Mouse (Mus musculus): ENCODE results near the gene Scube3.

Scube3 gene

GRCm38 (mm10) chr17:28141771-28142699 is at the start of gene Scube3:
Gene Scube3, plus strand, starts transcription at chr17:28142141.
- DNase-seq, result no peak

- no peak for DNase-seq
These were observed 49.6 kb upstream of the Scube3 start for GRCm38 (mm10) chr17:28092297-28092696.

DNA sequence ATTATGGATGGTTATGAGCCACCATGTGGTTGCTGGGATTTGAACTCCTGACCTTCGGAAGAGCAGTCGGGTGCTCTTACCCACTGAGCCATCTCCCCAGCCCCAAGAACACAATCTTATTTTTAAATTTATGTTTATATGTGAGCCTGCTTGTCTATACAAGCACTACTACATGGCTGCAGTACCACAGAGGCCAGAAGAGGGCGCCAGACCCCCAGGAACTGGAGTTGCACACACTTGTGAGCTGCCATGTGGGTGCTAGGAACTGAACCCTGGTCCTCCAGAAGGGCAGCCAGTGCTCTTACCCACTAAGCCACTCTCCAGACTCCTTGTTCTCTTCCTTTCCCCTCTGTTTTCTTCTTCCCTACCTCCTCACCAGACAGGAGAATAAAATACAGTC is 48.1 kb upstream of the Scube3 start:
- no peak for DNase-seq

GRCm38 (mm10) chr17:28096418-28096817 is 45.5 kb upstream of the Scube3 start:
- DNase-seq, result no peak

GRCm38 (mm10) chr17:28097308-28097707 is 44.6 kb upstream of the Scube3 start:
- DNase-seq, result no peak

GRCm38 (mm10) chr17:28099086-28099485 is 42.9 kb upstream of the Scube3 start:
- no peak for DNase-seq

GRCm38 (mm10) chr17:28100669-28101068 is 41.3 kb upstream of the Scube3 start:
- no peak for DNase-seq

DNA sequence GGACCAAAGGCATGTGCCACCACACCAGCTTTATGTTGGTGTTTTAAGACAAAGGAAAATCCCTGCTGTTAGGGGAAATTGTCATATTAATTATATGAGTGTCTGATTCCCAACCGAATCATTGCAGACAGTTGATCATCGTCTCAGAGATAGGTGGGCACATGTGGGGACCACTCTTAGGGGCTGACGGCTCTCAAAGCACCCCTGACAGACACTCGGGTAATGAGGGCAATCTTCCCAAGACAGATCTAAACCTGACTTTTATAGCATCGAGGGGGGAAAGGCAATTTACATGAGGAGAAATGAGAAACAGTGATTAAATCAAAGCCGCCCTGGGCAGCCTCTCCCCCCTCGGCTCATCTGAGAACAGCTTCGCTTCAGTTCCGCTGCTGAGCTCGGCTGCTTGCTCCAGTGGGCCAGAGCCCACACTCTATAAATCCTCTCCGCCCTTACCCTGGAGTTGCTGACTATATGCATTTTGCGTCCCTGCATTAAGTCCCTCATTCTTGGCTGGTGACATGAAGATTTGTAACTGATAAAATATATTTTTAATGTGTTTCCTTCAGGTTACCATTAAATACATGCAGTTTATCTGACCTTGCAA is 40.6 kb upstream of the Scube3 start:
- no peak for DNase-seq

DNA sequence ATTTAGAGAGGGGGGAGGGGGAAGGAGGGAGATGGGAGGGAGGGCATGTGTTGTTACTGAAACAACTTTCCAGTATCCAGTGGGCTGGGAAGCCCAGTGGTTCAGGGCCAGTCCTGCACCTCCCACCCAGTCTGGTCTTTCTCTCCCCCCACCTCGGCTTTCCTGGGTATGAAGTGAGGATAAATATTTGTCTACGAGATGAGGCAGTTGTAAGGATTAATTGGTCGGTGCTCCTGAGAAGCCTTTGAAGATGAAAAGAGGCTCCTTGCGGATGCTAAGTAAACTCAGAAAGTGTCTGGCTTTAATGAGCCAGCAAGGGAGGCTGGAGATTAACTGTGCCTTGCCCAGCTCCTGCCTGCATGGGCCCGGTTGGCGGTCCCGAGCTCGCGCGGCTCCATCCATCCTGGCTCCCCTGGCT is 40.0 kb upstream of the Scube3 start:
- DNase-seq, result no peak

GRCm38 (mm10) chr17:28104416-28104815 is 37.5 kb upstream of the Scube3 start:
- no peak for DNase-seq

DNA sequence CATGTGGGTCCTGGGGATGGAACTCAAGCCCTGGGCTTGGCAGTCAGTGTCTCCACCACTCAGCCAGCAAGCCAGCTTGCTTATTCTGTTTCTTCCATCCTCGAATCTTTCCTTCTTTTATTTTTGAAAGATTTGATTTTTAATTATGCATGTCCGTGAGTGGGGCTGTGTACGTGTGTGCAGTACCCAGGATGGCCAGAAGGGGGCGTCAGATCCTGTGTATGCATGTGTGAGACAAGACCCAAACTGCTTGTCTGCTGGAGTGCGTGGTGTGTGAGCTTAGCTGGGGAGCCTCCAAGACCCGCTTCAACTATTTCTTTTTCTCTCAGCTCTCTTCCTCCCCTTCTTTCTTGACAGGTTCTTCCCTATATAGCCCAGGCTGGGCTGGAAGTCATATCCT is 35.6 kb upstream of the Scube3 start:
- no peak for DNase-seq

DNA sequence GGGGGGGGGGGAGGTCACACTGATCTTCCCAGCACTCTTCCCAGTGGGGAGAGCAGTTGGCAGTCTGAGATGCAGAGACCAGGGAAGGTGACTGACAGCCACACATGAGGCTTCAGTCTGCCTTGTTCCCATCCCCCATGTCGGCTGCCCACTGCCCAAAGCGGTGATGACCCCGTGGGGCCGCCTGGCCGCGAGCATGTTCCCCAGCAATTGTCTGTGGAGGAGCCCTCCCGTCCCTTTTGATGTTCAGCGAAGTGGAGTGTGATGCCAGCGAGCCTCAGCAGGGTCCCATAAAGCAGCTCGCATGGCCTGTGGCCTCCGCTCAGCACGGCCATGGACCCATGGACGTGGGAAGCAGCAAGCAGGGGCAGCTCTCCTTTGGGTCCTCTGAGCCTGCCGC is 34.7 kb upstream of the Scube3 start:
- DNase-seq, result no peak

DNA sequence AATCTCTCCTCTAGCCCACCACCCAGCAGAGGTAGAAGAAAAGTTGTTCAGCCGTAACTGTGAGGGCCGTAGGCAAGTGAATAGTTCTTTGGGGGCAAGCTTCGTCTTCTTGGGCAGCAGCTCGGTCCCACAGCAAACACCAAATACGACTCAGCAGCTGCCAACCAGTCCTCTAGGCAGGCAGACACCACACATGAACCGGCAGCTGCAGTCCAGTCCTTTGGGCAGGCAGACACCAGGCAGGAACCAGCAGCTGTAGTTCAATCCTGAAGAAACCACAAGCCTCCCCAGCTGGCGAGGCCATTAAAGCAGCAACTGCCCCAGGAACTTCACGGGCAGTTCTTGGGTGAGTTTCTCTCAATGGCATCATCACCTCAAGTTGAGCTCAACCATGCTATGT is 29.7 kb upstream of the Scube3 start:
- no peak for DNase-seq

GRCm38 (mm10) chr17:28116335-28116734 is 25.6 kb upstream of the Scube3 start:
- DNase-seq, result no peak

DNA sequence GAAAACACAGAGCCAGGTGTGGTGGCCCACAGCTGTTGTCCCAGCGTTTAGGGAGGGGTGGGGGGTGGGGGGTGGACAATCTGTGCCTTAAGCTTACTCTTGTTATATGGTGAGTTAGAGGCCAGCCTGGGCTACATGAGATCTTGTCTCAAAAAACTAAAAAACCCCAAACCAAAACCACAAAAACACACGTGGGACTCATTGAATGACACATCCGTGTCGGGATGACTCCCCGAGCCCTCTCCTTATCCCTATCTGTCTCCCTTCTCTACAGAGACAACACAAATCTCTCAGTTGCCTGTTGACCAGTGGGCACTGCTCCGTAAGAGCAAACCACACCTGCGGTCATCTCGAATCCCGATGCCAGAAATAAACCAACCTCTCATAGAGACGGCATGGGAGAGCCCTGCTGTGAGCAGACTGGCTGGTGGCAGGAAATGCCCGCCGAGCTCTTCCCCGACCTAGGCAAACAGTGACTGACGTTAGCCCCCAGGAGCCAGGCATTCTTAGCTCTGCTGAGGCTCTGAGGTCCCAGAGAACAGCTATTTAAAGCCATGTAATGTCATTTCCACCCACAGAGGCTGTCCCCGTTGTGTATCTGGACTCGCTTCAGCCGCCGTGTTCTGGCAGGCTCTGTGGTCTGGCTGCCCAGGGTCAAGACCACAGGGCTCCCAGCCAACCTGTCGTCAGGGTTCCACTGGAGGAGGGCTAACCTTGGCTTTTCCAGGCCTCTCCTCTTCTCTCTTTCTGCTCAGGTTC is 24.3 kb upstream of the Scube3 start:
- no peak for DNase-seq

- no peak for DNase-seq
These were observed 21.5 kb upstream of the Scube3 start for GRCm38 (mm10) chr17:28120460-28120859.

- DNase-seq, result no peak
These were observed 19.0 kb upstream of the Scube3 start for GRCm38 (mm10) chr17:28122949-28123348.

GRCm38 (mm10) chr17:28123627-28124026 is 18.3 kb upstream of the Scube3 start:
- DNase-seq, result no peak

DNA sequence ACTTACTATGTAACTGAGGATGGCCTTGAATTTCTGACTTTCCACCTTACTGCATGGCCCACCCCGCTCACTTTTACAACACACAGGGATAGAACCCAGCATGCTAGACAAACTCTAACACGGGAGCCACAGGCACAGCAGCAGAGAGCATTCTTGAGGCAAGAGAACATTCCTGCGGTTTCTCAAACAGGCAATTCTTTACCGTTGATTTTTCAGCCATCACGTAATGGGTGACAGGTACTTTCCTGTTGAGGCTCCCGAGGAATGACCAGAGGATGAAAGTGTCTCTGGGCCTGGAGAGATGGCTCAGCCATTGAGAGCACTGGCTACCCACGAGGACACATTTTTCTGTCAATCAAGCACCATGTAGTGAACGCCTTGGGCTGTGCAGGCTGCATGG is 17.6 kb upstream of the Scube3 start:
- DNase-seq, result no peak

GRCm38 (mm10) chr17:28129796-28130195 is 12.1 kb upstream of the Scube3 start:
- no peak for DNase-seq

DNA sequence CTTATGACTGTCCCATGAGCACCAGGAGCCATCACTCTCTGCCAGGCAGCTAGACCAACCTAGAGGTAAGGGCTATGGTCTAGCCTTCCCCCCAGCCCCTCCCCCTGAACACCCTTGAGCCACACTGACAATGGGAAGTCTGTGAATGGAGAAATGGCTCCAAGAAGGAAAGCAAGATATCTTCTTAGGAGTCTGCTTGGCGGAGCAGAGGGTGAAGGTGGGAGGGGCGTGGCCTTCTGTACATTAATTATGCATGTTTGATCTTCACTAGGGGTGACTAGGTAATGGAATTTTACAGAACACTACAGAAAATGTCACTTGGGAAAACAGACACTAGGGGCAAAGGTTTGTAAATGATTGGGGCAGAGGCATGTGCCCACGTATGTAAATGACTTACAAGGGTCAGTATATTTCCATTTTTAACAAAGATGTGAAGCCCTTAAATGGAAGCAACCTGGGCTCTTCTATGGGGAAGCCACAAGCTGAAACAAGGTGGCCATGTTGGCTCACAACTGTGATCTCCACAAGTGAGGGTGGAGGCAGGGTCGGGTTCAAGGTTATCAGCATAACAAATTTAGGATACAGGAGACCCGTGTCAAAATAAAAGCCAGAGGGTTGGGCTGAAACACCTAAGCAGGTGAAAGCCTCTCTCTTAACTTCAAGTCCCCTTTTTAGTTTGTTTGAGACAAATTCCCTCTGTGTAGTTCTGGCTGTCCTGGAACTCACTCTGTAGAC is 11.4 kb upstream of the Scube3 start:
- no peak for DNase-seq

- DNase-seq, result no peak
These were observed 10.8 kb upstream of the Scube3 start for GRCm38 (mm10) chr17:28131156-28131555.

DNA sequence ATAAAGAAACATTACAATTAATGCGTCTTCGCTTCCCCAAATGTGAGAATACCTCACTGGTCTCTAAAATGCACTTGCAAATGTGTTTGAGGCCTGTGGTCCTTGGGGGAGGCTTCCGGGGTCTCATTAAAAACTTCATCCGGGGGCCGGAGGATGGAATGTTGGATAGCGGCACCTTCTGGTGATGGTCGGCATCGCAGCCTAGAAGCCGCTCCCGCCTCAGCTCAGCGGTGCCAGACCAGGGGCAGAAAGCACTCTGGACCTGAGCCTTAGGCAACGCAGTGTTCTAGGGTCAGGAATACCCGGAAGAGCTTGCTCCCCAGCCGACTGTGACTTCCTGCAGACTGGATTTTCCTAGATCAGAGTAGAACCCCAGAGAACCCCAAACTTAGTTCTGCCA is 8.7 kb upstream of the Scube3 start:
- DNase-seq, result no peak

Data from layer of hippocampus, adult 9-11 months (tissue).